Mouse (Mus musculus) c-Kit-positive CD71-negative TER-119-negative erythroid progenitor cells, embryonic 14.5 days (primary cell): Measurements from ENCODE around the gene Hnrnpf.

Experiments used
- DNase-seq: peaks from one replicate; pipeline ENCODE4 v3.0.0-alpha.2; 2013; ENCODE audit warnings: low read depth

Hnrnpf gene

GRCm38 (mm10) chr6:117891369-117892160 lies 8.6 kb upstream of the Hnrnpf start:
- no peak for DNase-seq

GRCm38 (mm10) chr6:117892386-117892785 lies 7.7 kb upstream of the Hnrnpf start:
- DNase-seq = no peak

- no peak for DNase-seq
Measured at GRCm38 (mm10) chr6:117893435-117893834, 6.7 kb upstream of the Hnrnpf start.

GRCm38 (mm10) chr6:117897800-117898199 lies 2.3 kb upstream of the Hnrnpf start:
- no peak for DNase-seq

DNA sequence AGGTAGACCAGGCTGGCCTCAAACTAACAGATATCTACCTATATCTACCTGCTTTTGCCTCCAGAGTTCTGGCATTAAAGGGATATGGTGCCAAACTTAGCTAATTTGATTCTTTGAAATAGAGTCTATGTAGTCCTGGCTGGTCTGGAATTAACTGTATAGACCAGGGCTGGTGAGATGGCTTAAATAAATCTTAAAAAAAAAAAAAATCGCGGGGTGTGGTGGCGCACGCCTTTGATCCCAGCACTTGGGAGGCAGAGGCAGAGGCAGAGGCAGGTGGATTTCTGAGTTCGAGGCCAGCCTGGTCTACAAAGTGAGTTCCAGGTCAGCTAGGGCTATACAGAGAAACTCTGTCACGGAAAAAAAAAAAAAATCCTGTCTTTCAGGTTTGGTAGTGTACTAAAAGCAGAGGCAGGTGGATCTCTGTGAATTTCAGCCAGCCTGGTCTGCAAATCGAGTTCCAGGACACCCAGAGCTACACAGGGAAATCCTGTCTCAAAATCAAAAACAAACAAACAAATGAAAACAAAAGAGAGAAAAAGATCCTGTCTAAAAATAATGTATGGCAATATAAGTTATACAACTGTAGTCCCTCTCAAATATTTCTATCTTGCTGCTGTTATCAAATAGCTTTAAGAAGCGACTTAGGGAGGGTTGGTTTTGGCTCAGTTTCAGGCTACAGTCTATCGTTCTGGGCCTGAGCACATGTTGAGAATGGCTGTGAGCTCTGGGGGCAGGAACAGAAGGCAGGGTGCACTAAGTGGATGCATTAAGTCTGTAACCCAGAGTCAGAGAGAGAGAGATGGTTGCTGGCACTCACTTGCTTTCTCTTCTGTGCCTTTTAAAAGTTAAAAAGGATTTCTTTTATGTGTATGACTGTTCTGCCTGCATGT lies 1.6 kb downstream of the Hnrnpf start:
- DNase-seq = no peak

DNA sequence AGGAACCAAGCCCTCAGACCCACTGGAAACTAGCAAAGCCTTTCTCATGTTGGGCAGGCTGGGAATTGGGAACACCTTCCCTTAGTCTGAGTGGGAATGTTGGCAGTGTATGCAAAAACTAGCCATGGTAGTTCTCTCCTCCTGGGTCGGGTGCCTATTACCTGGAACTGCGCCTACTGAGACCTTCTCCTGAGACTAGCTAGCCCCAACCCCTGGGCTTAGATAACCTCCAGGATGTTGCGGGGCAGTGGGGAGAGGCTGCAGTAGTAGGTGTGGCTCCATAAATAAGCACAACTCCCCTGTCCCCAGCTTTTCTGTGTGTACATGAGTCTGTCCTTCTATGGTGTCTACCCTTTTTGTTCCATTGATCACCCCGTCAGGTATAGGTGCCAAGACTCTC lies 2.4 kb downstream of the Hnrnpf start:
- DNase-seq = no peak

DNA sequence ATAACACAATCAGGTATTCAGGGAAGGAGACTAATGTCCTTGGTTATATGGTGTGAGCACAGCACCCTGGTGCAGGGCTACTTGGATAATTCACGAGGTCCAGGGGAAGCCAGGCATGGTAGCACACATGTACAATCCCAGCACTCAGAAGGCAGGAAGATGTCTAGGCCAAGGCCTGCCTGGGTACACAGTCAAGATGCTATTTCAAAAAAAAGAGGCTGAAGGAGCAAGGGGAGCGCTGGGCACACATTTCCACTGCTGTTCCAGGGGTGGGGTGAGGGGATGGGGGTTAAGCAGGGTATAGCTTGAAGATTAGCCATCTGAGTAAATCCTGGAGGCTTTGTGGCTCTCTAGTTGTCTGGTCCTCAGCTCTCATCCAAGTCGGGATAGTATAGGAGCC lies 3.7 kb downstream of the Hnrnpf start:
- DNase-seq = no peak

DNA sequence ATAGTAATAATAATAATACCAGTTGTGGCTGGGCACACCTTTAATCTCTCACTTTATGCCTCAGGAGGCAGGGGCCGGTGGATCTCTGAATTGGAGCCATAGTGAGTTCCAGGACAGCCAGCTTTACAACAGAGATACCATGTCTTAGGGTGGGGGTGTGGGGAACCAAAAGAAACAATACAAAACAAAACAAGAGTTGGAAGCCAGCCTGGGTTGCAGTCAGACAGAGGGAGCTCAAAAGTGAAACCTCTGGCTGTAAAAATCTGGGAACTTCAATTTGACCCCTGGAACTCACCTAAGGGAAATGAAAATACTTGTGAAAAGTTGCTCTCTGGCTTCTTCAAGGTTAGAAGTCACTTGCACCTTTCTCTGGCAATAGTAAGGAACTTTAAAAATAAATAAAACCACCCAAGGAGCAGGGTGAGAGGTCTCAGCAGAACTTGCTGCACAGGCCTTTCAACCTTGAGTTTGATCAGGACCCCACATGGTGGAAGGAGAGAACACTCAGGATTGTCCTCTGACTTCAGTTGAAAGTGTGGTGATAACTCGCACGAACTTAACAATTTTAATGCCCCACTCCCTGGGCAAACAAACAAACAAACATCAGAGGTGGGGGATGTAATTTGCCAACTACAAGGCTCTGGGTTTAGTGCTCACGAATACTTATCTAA lies 5.3 kb downstream of the Hnrnpf start:
- no peak for DNase-seq

DNA sequence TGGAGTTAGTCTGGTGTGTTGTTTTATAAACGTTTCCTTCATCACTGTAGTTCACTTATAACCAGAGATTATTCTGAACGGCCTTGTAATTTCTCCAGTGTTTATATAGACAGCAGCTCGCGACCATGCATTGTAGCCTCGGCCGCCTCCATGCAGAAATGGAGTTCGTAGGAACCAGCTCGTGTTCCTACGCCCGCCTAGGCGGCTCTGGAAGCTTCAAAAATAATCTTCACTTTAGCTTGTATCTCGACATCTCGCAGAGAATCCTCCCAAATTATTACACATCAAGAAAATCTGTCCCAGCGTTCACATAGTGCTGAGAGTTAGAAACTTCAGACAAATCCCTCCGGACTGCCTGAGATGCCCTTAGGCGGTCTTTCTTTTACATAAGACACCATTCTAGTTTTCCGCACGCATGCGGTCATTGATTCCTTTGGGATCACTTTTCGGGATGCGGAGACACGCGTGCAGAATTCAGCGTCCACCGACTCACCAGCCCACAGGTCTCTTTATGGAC lies 5.9 kb downstream of the Hnrnpf start:
- DNase-seq = no peak

- peak; percentile 95 for DNase-seq
Measured at GRCm38 (mm10) chr6:117906590-117907271, 6.6 kb downstream of the Hnrnpf start.

- DNase-seq = peak; percentile 83
Measured at GRCm38 (mm10) chr6:117907301-117907978, 7.3 kb downstream of the Hnrnpf start.

DNA sequence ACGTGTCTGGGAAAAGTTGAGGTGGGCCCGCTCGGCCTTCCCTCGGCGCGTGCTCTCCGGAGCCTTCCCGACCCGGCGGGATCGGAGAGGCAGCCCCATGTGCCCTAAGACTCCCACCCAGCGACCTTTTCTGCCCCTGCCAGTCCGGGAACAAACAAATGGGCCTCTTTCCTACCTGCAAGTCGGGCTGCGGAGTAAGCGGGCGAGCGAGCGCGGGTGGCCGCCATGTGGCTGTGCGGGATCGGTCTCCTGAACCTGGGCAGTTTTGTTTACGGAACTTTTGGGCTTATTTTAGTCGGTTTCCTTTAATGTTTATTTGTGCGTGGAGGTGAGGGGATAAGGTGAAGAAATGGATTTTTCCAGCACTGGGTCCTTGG lies 7.8 kb downstream of the Hnrnpf start:
- DNase-seq = no peak

DNA sequence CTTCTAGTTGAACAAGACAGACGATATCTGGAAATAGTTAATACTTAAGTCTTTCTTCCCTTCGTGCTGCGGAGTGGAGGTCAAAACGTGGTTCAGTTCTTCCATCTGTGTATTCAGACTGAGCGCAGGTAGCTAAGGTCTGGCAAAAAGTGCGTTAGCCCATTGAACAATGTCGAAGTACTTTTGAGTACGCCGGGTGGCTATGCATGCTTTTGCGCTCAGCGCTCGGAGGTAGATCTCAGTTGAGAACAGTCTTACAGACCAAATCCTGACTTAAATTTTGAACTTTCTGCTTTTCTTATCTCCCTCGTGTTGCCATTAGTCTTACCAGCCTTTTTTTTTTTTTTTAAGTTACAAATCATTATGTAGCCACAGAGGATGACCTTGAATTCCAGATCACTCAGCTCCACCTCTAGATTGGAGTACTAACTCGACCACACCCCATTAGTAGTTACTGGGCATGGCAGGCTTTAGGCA lies 8.3 kb downstream of the Hnrnpf start:
- no peak for DNase-seq

DNA sequence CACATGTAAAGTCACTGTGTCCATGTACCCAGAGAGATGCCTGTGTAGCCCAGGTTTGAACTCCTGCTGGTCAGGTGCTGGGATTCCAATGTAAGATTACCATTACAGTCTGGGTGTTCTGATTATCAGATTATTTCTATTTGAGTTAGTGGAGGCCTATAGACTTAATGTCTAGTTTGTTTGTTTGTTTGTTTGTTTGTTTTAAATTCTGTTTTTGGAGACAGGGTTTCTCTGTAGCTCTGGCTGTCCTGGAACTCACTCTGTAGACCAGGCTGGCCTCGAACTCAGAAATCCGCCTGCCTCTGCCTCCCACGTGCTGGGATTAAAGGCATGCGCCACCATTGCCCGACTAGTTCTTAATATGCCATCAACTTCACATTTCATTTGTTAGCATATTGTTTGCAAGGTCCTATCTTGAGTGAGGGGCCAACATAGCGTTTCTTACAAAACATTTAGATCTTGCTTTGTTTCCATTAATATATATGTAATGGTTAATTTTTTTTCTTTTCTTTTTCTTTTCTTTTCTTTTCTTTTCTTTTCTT lies 10.1 kb downstream of the Hnrnpf start:
- no peak for DNase-seq

DNA sequence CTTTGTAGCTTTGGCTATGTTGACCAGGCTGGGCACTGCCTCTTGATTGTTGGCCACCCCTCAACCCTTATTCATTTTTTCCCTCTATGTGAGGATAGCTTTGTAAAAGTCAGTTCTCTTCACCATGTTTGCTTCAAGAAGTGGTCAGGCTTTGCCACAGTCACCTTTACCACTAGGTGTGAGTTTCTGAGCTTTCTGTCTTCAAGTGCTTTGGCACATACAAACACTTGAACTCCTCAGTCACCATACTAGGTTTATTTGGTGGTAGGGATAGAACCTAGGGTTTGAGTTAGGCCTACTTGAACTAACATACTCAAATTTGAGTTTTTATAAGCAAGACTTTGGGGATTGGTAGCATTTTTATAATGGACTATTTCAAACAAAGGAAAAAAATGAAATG lies 14.4 kb downstream of the Hnrnpf start:
- no peak for DNase-seq

GRCm38 (mm10) chr6:117916205-117916736 lies 16.1 kb downstream of the Hnrnpf start:
- DNase-seq = no peak

- DNase-seq = peak; percentile 79
Measured at GRCm38 (mm10) chr6:117916737-117917426, 16.8 kb downstream of the Hnrnpf start.

- DNase-seq = no peak
Measured at GRCm38 (mm10) chr6:117917576-117917975, 17.5 kb downstream of the Hnrnpf start.

DNA sequence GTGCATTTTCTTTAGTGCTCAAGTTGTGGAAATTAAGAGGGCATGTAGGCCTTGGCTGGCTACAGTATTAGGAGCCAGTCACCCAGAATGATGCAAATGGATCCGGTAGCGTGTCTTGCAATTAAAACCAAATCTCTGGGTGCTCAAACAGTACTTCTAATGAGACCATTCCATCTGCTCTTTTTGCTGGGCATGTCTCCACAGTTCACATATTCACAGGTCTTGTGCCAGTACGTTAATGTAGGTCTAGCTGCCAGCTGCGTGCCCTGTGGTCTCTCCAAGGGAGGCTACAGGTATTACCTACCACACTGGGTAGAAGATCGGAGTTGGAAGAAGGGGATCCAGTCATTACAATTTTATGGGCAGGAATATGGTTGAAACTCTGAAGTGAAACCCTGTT lies 17.9 kb downstream of the Hnrnpf start:
- no peak for DNase-seq
